Mouse (Mus musculus) myocyte (in vitro differentiated cells): ENCODE measurements at regions not wholly inside any gene's neighbourhood (a gene's known extent, or its start where the extent isn't known, plus 50 kb on each side); places are given as distances from the start of the nearest gene placed in this dataset.

ENCODE experiments used
- H3K27me3 ChIP-seq: one replicate; pipeline ENCODE4 v1.6.1; 2011; ENCODE audit not compliant: control insufficient read depth, insufficient read depth, insufficient read length
- H3K36me3 ChIP-seq: one replicate; pipeline ENCODE4 v1.6.1; 2011; ENCODE audit not compliant: control insufficient read depth, insufficient read depth
- H3K4me2 ChIP-seq: one replicate; pipeline ENCODE4 v1.6.1; 2011; ENCODE audit warnings: low read depth, control low read depth
- H3K4me3 ChIP-seq: one replicate; pipeline ENCODE4 v1.5.1; 2011; ENCODE audit warnings: mild to moderate bottlenecking, control low read depth, moderate library complexity
- H3K79me2 ChIP-seq: one replicate; pipeline ENCODE4 v1.6.1; 2011; ENCODE audit not compliant: control insufficient read depth, insufficient read depth
- H3ac ChIP-seq: one replicate; pipeline ENCODE4 v1.6.1; 2011; ENCODE audit not compliant: control insufficient read depth, insufficient read length
- CEBPB ChIP-seq: IDR thresholded peaks from 2 replicates; pipeline ENCODE4 v1.6.1; 2011; ENCODE audit warnings: mild to moderate bottlenecking, moderate library complexity; ENCODE audit not compliant: poor library complexity, insufficient read depth, severe bottlenecking
- E2F4 ChIP-seq: IDR thresholded peaks from one replicate; pipeline ENCODE4 v1.6.1; 2011; ENCODE audit warnings: mild to moderate bottlenecking, control low read depth, moderate library complexity; ENCODE audit not compliant: insufficient read depth
- MAX ChIP-seq: IDR thresholded peaks from one replicate; pipeline ENCODE4 v1.6.1; 2011; ENCODE audit warnings: low read depth, mild to moderate bottlenecking, control low read depth
- MYOD1 ChIP-seq, 3 experiments: IDR thresholded peaks; one replicate each; pipeline ENCODE4 v1.6.1; 2011; ENCODE audit warnings: control low read depth in 2 of 3, low read depth in 2 of 3, mild to moderate bottlenecking in 2 of 3, moderate library complexity in 1 of 3; ENCODE audit not compliant: insufficient read length in 2 of 3, control insufficient read depth in 1 of 3
- MYOG ChIP-seq, 3 experiments: IDR thresholded peaks; one replicate each; pipeline ENCODE4 v1.6.1; 2011; ENCODE audit warnings: control low read depth in 2 of 3, low read depth in 2 of 3, mild to moderate bottlenecking in 2 of 3; ENCODE audit not compliant: insufficient read length in 2 of 3, control insufficient read depth in 1 of 3, insufficient read depth in 1 of 3
- POLR2AphosphoS2 ChIP-seq: IDR thresholded peaks from one replicate; pipeline ENCODE4 v1.6.1; 2011; ENCODE audit warnings: low read depth, control low read depth; ENCODE audit not compliant: insufficient read length
- REST ChIP-seq: IDR thresholded peaks from one replicate; pipeline ENCODE4 v1.6.1; 2011; ENCODE audit warnings: mild to moderate bottlenecking, control low read depth, moderate library complexity; ENCODE audit not compliant: insufficient read depth, insufficient read length
- SRF ChIP-seq: IDR thresholded peaks from one replicate; pipeline ENCODE4 v1.6.1; 2011; ENCODE audit warnings: low read depth; ENCODE audit not compliant: control insufficient read depth, insufficient read length
- TCF12 ChIP-seq: IDR thresholded peaks from one replicate; pipeline ENCODE4 v1.6.1; 2011; ENCODE audit warnings: mild to moderate bottlenecking, control low read depth; ENCODE audit not compliant: poor library complexity, insufficient read depth, severe bottlenecking
- TCF3 ChIP-seq: IDR thresholded peaks from one replicate; pipeline ENCODE4 v1.6.1; 2011; ENCODE audit warnings: low read depth, control low read depth; ENCODE audit not compliant: insufficient read length
- USF1 ChIP-seq: IDR thresholded peaks from one replicate; pipeline ENCODE4 v1.6.1; 2011; ENCODE audit warnings: low read depth, mild to moderate bottlenecking, control low read depth, moderate library complexity

DNA sequence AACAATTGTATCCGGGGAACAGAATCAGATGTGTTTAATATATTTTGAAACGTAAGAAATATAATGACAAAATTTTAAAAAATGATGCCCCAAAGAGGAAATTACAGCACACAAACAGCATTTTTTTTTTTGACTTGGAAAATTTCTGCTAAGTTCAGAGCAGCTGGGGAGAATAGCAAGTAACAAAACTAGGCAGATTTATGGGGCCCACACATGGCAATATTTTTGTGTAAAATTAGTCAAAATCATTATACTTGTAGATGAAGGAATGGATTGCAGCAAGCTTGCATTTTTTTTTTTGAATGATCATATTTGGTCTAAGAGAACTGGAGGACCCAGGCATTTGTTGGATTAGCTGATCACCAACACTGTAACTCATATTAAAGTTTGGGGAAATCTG is 189.4 kb downstream of the Map2k6 start:
- H3K27me3 ChIP-seq = no peaks in the 10 kb centered on the region
- H3K4me2 ChIP-seq = no peak overlapping the region
- no peak overlapping the region for H3ac ChIP-seq
- H3K4me3 ChIP-seq = no peak overlapping the region
- H3K36me3 ChIP-seq = no peaks in the 10 kb centered on the region
- no peaks in the 10 kb centered on the region for H3K79me2 ChIP-seq
- TF ChIP-seq E2F4 = no peak
- TF ChIP-seq MAX = no peak

DNA sequence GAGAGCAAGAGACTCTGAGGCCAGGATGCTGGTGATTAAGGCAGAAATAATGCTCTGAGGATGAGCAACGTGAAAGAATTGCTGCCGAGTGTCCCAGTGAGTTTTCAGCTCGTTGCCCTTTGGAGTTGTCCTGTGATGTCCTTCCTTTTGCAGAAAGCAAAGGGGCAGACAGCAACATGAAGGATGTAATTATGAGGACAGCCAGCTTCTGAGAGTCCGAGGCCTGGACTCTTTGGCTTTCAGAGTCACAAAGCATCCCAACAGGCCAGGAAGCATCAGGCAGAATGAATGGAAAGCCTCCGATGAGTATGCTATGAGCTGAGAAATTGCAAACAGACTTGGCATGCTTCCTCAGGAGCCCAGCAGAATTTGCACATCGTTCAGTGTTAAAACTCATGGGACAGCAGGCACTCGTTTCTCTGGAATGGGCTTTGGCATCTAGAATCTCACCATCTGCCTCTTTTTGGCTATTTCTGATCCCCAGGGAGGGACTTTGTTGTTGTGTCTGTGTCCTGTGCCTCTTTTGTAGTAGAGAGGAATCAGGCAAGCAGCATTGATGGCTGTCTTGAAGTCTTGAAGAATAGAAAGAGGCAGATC is 196.4 kb downstream of the Map2k6 start:
- no peak for TF ChIP-seq USF1
- H3K4me3 ChIP-seq = no peak overlapping the region
- H3K27me3 ChIP-seq = no peaks in the 10 kb centered on the region
- no peaks in the 10 kb centered on the region for H3K79me2 ChIP-seq
- no peaks in the 10 kb centered on the region for H3K36me3 ChIP-seq
- H3ac ChIP-seq = no peak overlapping the region
- H3K4me2 ChIP-seq = no peak overlapping the region

DNA sequence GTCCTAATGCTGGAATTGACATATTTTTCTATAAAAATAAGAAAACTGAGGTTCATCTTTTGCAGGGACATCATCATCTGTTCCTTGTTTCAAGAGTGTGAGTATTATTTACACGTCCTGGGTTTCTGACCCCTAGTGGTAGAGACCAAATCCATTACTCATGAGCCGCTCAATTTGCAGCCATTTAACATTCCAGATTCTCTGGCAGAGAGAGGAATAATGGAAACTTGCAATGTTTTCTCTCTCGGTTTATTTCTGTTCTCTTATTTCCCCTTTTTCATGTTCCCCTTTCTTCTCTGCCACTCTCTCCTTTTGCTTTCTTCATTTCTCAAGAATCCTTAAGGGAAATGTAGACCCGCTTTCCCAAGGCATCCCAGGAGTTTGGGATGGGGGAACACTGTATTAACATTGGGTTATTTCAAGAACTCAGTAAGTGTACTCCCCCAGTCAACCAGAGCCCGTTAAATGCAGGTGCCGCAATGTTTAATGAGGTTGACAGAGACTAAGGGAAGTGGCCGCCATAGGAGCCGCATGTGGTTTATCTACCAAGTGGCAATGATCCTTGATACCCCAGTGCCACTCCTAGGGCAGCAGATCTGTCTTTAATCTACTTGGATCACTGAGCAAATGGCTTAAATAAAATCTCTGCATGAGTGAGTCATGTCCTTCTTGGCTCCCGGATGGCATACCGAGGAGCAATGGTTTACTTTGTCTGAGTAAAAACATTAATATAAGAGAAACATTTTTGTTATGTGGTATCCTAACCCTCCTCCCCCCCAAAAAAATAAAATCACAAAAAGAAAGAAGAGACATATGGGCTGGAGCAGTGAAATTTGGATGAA is 206.3 kb downstream of the Map2k6 start:
- H3K4me2 ChIP-seq = no peak overlapping the region
- H3K79me2 ChIP-seq = no peaks in the 10 kb centered on the region
- H3K27me3 ChIP-seq = no peaks in the 10 kb centered on the region
- no peak overlapping the region for H3K4me3 ChIP-seq
- H3K36me3 ChIP-seq = no peaks in the 10 kb centered on the region
- no peak for TF ChIP-seq TCF12
- TF ChIP-seq MYOD1 (IDR thresholded peaks at IDR 0.05; ENCODE audit: control insufficient read depth in 1 of 3, insufficient read length in 2 of 3, low read depth in 2 of 3) = peak in 1 of 3 experiments; percentile 7
- TF ChIP-seq USF1 = no peak
- H3ac ChIP-seq = no peak overlapping the region

DNA sequence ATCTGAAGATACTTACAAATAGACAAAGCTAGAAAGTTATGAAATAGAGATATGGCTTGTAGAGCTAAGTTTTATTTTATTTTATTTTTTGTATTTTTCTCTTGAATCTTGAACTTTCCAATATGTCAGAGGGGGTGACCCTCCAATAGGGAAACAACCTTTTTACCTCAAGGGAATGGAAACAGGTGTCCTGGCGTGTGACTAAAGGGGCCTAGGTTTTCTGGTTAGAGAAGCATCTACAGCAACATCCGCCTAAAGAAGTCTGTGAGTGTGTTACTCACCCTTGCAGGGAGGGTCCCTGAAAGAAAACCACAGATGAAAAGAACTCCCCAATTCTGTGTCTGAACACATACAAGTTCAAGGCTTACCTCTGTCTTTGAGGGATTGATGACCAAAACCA is 210.4 kb downstream of the Map2k6 start:
- Histone ChIP-seq H3K4me3 (no peak overlapping the region), H3K27me3 (no peaks in the 10 kb centered on the region), H3K36me3 (no peaks in the 10 kb centered on the region), H3ac (no peak overlapping the region), H3K79me2 (no peaks in the 10 kb centered on the region), H3K4me2 (no peak overlapping the region)
- TF ChIP-seq MYOG (IDR thresholded peaks at IDR 0.05; ENCODE audit: control insufficient read depth in 1 of 3, insufficient read depth in 1 of 3, insufficient read length in 2 of 3, low read depth in 2 of 3) (no peak), CEBPB (no peak)

DNA sequence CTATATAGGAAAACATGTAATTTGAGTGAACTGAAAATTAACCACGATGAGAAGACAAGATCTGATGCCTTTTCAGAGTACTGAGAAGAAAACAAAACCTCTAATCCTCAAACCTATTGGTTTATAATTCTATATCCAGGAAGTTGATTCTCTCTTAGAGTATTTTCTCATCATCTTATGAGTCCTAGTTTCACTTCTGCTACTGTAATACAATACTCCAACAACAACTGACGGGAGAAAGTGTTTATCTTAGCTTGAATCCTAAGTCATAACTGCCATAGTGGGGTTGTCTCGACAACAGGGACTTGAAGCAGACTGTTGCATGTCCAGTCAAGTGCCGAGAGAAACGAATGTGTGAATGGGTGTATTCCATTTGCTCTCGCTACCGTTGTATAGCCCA is 211.9 kb downstream of the Map2k6 start:
- Histone ChIP-seq H3K4me2 (no peak overlapping the region), H3K79me2 (no peaks in the 10 kb centered on the region), H3K27me3 (no peaks in the 10 kb centered on the region), H3K36me3 (no peaks in the 10 kb centered on the region), H3ac (no peak overlapping the region), H3K4me3 (no peak overlapping the region)
- no peak for TF ChIP-seq USF1
- TF ChIP-seq REST = no peak
- TF ChIP-seq SRF = no peak
- no peak for TF ChIP-seq E2F4
- no peak for TF ChIP-seq TCF3

GRCm38 (mm10) chr11:110632001-110632400 is 233.1 kb downstream of the Map2k6 start:
- Histone ChIP-seq H3K4me2 (no peak overlapping the region), H3K27me3 (no peaks in the 10 kb centered on the region), H3ac (no peak overlapping the region), H3K4me3 (no peak overlapping the region), H3K36me3 (no peaks in the 10 kb centered on the region), H3K79me2 (no peaks in the 10 kb centered on the region)
- TF ChIP-seq POLR2AphosphoS2 (no peak), USF1 (peak; percentile 21), E2F4 (no peak), REST (no peak)
